In genomic region chr13:58307453-58307852, GRCm38 (mm10) we compare ENCODE assay signal across 19 mouse cellular contexts. TPM values are rescaled to one million over a fixed set of nuclear protein-coding genes. Genes with fewer than 3 reads are reported as not detected.
"Had no signal": no experiment of that assay in that cellular context is flagged by ENCODE, and none has a peak within 500 bp of the region (broad histone marks: within the 10 kb centered on the region; RNA-seq: fewer than 3 reads in every experiment).

No protein-coding gene starts in this region.

- ATAC-seq: liver, postnatal 0 days; lung, postnatal 0 days; midbrain, embryonic 13.5 days; midbrain, embryonic 16.5 days had no signal

- DNase-seq: kidney, adult 9 months; kidney, postnatal 25 days; layer of hippocampus, postnatal 36 days; left cerebral cortex, postnatal 4 days; liver, postnatal 0 days; lung, embryonic 14.5 days; thymus, adult 18-20 months; thymus, postnatal 36 days had no signal

- H3K27me3 ChIP-seq: limb, embryonic 12.5 days; limb, embryonic 15.5 days; midbrain, embryonic 13.5 days had no signal

- H3K9ac ChIP-seq: limb, embryonic 12.5 days; limb, embryonic 15.5 days; liver, embryonic 14.5 days; liver, postnatal 0 days; lung, embryonic 14.5 days; midbrain, embryonic 13.5 days had no signal

- H3K4me1 ChIP-seq: limb, embryonic 12.5 days; limb, embryonic 15.5 days; midbrain, embryonic 13.5 days had no signal

- H3K27ac ChIP-seq: kidney, postnatal 0 days; left cerebral cortex, adult 2 months; limb, embryonic 12.5 days; limb, embryonic 15.5 days; liver, embryonic 14.5 days; macrophage; midbrain, embryonic 13.5 days had no signal

- H3K36me3 ChIP-seq: limb, embryonic 12.5 days; limb, embryonic 15.5 days; midbrain, embryonic 13.5 days had no signal

- H3K4me2 ChIP-seq: limb, embryonic 12.5 days; limb, embryonic 15.5 days; liver, embryonic 11.5 days; lung, embryonic 14.5 days; midbrain, embryonic 13.5 days had no signal

- H3K9me3 ChIP-seq: limb, embryonic 12.5 days; limb, embryonic 15.5 days; midbrain, embryonic 13.5 days had no signal

- H3K4me3 ChIP-seq: left cerebral cortex, adult 2 months; limb, embryonic 12.5 days; limb, embryonic 15.5 days; midbrain, embryonic 13.5 days had no signal

RNA-seq across cellular contexts. Expression of gene Kif27, which starts 51.5 kb away (rescaled TPM):
- total RNA-seq: megakaryocyte, adult 5-6 weeks had no signal
